Mouse (Mus musculus): ENCODE results near the gene Liph.
"Not testable (repeated sequence)": the region's sequence is repeated elsewhere in the genome, so short reads cannot be mapped to it uniquely, and the experiment has no call there.

Gene Liph

DNA sequence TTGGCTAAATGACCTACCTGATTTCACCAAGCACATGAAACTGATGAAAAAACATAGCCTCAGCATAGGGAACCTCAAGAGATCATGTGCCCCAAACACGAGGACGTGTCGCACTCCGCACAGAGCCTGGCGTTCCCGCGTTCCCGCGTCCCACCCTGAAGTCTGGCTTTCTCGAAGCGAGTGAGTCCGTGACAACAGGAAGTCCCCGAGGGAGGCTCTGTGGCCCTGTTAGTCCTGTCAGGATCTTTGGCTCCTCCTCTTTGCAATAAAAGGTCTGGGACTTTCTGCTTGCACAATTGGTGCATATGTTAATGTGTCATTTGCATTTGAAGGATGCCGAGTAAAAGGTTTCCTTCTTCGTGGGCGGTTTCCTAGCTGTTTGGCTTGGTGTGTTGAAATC, at the start of gene Liph:
Liph (minus strand) TSS at position 360 of the 400 bp plus-strand sequence.
- DNase-seq (ENCODE audit: low spot score), result no peak

GRCm38 (mm10) chr16:22043830-22044229, 48.4 kb upstream of the Liph start:
- DNase-seq (ENCODE audit: low spot score), result no peak

GRCm38 (mm10) chr16:22039978-22040377, 44.5 kb upstream of the Liph start:
- no peak for DNase-seq (ENCODE audit: low spot score)

GRCm38 (mm10) chr16:22038554-22038953, 43.1 kb upstream of the Liph start:
- no peak for DNase-seq (ENCODE audit: low spot score)

- DNase-seq (ENCODE audit: low spot score), result no peak
These were observed 32.0 kb upstream of the Liph start for GRCm38 (mm10) chr16:22027474-22027873.

DNA sequence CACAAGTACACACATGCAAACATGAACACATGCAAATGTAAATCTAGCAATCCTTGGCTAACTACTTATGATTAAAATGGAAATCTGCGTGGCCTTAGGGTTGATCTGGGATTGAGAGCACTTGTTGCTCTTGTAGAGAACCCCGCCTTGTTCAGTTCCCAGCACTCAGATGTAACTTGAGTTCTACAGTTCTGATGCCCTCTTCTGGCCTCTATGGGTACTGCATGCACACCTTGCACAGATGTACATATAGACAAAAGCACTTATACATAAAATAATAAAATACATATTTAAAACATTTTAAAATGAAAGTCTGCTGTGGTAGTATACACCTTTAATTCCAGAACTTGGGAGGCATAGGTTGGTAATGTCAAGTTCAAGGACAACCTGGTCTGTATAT, 26.7 kb upstream of the Liph start:
- no peak for DNase-seq (ENCODE audit: low spot score)

DNA sequence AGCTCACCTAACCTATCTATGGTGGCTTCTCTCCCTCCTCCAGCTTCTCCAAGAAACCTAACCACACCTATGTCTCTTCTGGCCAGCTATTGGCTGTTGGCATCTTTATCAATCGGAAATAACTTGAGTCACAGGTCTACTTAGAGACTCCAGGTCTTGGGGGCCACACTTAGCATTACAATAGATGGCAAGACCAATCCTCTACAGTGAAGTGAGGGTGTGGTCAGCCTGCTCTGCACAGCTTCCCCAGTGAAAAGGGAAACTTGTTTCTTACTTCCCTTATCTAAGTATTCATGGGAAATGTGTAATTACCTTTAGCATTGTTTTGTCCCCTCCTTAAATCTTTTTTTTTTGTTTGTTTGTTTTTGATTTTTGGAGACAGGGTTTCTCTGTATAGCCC, 20.1 kb upstream of the Liph start:
- no peak for DNase-seq (ENCODE audit: low spot score)

GRCm38 (mm10) chr16:22009596-22009995, 14.1 kb upstream of the Liph start:
- peak; percentile 29 for DNase-seq (ENCODE audit: low spot score)

GRCm38 (mm10) chr16:22009099-22009584, 13.7 kb upstream of the Liph start, which contains the start of gene Senp2:
Gene Senp2 (plus strand): TSS chr16:22009484.
- DNase-seq (ENCODE audit: low spot score), result peak; percentile 100

DNA sequence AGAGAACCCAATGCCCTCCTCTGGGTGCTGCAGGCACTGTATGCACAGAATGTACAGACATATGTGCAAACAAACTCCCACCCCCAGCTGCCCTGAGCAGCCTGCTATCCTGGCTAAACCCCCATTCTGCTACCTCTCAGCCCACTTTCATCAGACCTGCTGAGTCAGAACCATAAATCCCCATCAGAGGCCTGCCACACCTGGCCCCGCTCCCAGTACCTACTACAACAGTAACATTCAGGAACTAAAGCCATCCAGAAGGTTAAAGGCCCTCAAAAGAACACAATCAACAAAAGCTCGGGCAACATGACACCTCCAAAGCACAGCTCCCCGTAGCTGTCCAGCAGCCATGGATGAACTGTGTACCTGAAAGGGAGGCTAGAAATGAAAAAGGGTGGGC, 6.1 kb upstream of the Liph start:
- DNase-seq (ENCODE audit: low spot score), result no peak

- DNase-seq (ENCODE audit: low spot score), result no peak
These were observed 5.7 kb upstream of the Liph start for GRCm38 (mm10) chr16:22001172-22001571.

DNA sequence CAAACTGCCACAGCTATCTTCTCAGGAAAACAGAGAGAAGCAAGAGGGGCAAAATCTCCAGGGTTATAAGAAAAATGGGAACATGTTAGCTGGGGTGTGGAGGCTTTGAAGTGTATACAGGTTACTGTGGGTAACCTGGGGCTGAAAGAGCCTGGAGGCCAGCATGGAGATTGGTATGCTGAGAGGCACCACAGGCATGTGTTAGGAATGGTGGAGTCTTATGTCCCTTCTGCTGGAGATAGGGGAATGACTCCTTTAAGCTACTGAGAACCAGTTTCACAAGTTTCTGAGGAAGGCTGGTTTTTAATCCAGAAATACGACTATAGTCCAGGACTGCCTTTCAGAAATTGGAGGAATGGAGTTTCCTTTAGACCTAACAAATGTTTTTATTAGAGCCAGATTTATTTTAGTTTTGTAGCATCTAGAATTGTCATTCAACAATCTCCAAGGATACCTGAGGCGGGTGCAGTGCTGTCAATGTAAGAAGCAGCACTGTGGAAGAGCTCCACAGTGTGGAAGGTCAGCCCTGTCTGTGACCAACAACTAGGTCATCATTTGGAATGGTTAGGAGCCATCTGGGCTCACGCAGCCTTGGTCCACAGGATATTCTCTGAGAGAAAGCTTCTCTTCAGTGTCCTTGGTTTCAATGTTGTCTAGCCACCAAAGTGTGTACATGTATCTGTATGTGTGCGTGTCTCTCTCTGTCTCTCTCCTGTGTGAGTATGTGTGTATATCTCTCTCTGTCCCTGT, 4.7 kb upstream of the Liph start:
- no peak for DNase-seq (ENCODE audit: low spot score)

- no peak for DNase-seq (ENCODE audit: low spot score)
These were observed 2.6 kb upstream of the Liph start for GRCm38 (mm10) chr16:21998061-21998460.

DNA sequence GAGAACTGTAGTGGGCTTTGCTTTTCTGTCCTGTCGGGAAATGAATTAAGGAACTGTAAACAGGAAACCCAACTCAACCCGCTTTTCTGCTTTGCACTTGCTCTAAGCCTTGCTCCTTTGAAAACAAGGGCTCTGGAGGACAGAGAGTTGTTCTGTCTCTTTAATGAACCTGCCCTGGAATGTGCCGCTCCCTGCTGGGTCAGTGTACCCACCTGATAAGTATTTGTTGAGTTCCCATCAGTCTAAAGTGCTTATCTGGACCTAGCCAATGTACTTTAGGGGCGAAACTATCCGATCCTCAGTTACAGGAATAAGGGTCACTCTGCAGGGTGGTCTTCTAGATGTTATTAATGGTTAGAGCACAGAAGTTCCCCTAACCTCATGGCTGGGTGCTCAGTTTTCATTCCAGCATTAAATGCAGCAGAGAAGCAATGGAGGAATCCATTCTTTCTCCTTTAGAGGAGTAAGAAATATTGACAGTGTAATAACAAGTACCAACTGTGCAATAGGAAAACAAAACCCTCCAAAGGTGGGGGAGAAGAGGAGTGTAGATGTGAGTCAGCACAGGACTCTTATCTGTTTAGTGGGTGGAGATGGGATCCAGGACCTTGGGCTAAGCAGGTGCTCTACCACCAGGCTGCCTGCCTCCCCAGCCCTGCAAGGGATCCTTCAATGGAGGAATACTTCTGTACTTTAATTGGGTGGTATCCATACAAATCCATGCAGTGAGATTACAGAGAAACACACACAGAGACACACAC, 1.6 kb upstream of the Liph start:
- DNase-seq (ENCODE audit: low spot score), result no peak

- no peak for DNase-seq (ENCODE audit: low spot score)
These were observed 939 bp upstream of the Liph start for GRCm38 (mm10) chr16:21996402-21996801.

DNA sequence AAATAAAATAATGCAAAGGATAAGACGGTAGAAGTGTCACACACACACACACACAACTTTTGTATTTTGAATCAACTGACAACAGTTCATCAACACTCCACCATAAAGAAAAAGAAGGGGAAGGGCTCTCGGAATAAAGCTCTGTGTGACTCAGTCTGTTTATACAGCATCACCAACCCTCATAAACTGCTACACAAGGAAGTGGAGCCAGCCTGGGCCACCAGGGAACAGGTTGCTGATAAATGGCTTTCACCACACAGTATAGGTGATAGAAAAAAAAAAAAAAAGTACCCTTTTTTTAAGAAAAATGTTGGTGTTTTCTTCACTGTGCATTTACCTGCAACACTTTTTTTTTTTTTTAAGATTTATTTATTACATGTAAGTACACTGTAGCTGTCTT, 3.7 kb downstream of the Liph start:
- DNase-seq (ENCODE audit: low spot score), result no peak

- DNase-seq (ENCODE audit: low spot score), result not testable (repeated sequence)
These were observed 4.6 kb downstream of the Liph start for GRCm38 (mm10) chr16:21990893-21991292.

- no peak for DNase-seq (ENCODE audit: low spot score)
These were observed 7.5 kb downstream of the Liph start for GRCm38 (mm10) chr16:21987956-21988355.

GRCm38 (mm10) chr16:21986191-21986590, 9.3 kb downstream of the Liph start:
- no peak for DNase-seq (ENCODE audit: low spot score)

- no peak for DNase-seq (ENCODE audit: low spot score)
These were observed 11.4 kb downstream of the Liph start for GRCm38 (mm10) chr16:21984091-21984490.

GRCm38 (mm10) chr16:21983581-21983980, 11.9 kb downstream of the Liph start:
- no peak for DNase-seq (ENCODE audit: low spot score)

GRCm38 (mm10) chr16:21983146-21983545, 12.3 kb downstream of the Liph start:
- DNase-seq (ENCODE audit: low spot score), result no peak

DNA sequence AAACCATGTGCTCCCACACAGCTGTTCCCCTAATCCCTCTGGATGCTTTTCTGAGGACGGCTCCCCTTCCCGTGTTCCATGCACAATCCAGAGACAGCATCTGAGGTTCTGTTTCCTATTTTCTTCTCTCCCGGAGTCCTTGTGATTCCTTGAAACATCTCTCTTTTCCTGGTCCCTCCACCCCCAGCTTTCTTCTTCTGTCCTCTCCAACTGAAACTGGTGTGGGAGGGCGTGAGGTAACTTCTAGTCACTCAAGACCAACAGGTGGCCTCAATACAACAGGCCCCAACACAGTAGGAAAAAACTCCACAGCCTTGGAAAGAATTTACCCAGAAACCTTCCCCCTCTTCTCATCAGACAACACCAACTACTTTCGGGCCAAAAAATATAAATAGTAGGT, 18.1 kb downstream of the Liph start:
- no peak for DNase-seq (ENCODE audit: low spot score)

Measured in ovary, postnatal 14 days (tissue).